Mouse (Mus musculus) gastrocnemius, postnatal 25 days (tissue): ENCODE results near the gene Sorcs3. TPM values are rescaled to one million over a fixed set of nuclear protein-coding genes. Genes with fewer than 3 reads are reported as not detected.

Experiments used
- DNase-seq: peaks from one replicate; pipeline ENCODE4 v3.0.0; 2022
- long read RNA-seq, 2 experiments: library from polyadenylated mRNA; stranded (forward); transcript quantifications; one replicate each; pipeline ENCODE4 v2.0.0; 2021
- total RNA-seq, 2 experiments: library from RNA; stranded (reverse); gene quantifications; 1 replicate in 1 of 2; 2 replicates in 1 of 2; pipeline ENCODE4 v1.2.3; 2021

Gene Sorcs3
- not detected for total RNA-seq
- long read RNA-seq, experiment 1, result 0 reads
- long read RNA-seq, experiment 2, result 0 reads

- no peak for DNase-seq
These were observed at the start of gene Sorcs3 for GRCm38 (mm10) chr19:48205929-48206814. TSS of gene Sorcs3 (plus strand) at chr19:48206025.

GRCm38 (mm10) chr19:48165341-48165740 is 40.5 kb upstream of the Sorcs3 start:
- DNase-seq, result no peak

GRCm38 (mm10) chr19:48167110-48167509 is 38.7 kb upstream of the Sorcs3 start:
- DNase-seq, result no peak

GRCm38 (mm10) chr19:48168284-48168683 is 37.5 kb upstream of the Sorcs3 start:
- DNase-seq, result no peak

GRCm38 (mm10) chr19:48174717-48175116 is 31.1 kb upstream of the Sorcs3 start:
- no peak for DNase-seq

- DNase-seq, result no peak
These were observed 1.8 kb upstream of the Sorcs3 start for GRCm38 (mm10) chr19:48203928-48204470.

GRCm38 (mm10) chr19:48204476-48204875 is 1.3 kb upstream of the Sorcs3 start:
- DNase-seq, result no peak

- DNase-seq, result no peak
These were observed 698 bp upstream of the Sorcs3 start for GRCm38 (mm10) chr19:48204892-48205761.

GRCm38 (mm10) chr19:48206861-48207730 is 1.3 kb downstream of the Sorcs3 start:
- no peak for DNase-seq

GRCm38 (mm10) chr19:48207731-48208370 is 2.0 kb downstream of the Sorcs3 start:
- no peak for DNase-seq

GRCm38 (mm10) chr19:48215379-48215778 is 9.6 kb downstream of the Sorcs3 start:
- DNase-seq, result no peak

- no peak for DNase-seq
These were observed 32.1 kb downstream of the Sorcs3 start for GRCm38 (mm10) chr19:48237786-48238372.

GRCm38 (mm10) chr19:48238391-48238790 is 32.6 kb downstream of the Sorcs3 start:
- no peak for DNase-seq

GRCm38 (mm10) chr19:48240960-48241359 is 35.1 kb downstream of the Sorcs3 start:
- DNase-seq, result no peak

GRCm38 (mm10) chr19:48244036-48244435 is 38.2 kb downstream of the Sorcs3 start:
- no peak for DNase-seq

GRCm38 (mm10) chr19:48259223-48259622 is 53.4 kb downstream of the Sorcs3 start:
- DNase-seq, result no peak

GRCm38 (mm10) chr19:48260671-48261070 is 54.8 kb downstream of the Sorcs3 start:
- DNase-seq, result no peak

GRCm38 (mm10) chr19:48263750-48264149 is 57.9 kb downstream of the Sorcs3 start:
- no peak for DNase-seq

- DNase-seq, result no peak
These were observed 74.4 kb downstream of the Sorcs3 start for GRCm38 (mm10) chr19:48280273-48280672.

- DNase-seq, result no peak
These were observed 76.4 kb downstream of the Sorcs3 start for GRCm38 (mm10) chr19:48282250-48282649.

- DNase-seq, result no peak
These were observed 77.4 kb downstream of the Sorcs3 start for GRCm38 (mm10) chr19:48283217-48283616.
